13 mouse cellular contexts compared by ENCODE assay signal in genomic region chr17:41505000-41505399, GRCm38 (mm10).
DNase-seq lines count a peak whose midpoint lies in the region; ATAC-seq and TF ChIP-seq lines count a peak whose summit lies in the region.
"Had no signal": no experiment of that assay in that cellular context is flagged by ENCODE, and none has a peak within 500 bp of the region (broad histone marks: within the 10 kb centered on the region; RNA-seq: fewer than 3 reads in every experiment).

No protein-coding gene starts in this region.

- H3K27ac ChIP-seq in intestine, postnatal 0 days (ENCODE audit: low read depth, low read length) = no peak overlapping the region
- no peak overlapping the region for H3K27ac ChIP-seq in intestine, embryonic 15.5 days
- no peak overlapping the region for H3K27ac ChIP-seq in midbrain, postnatal 0 days (ENCODE audit: low read depth, low read length)
- H3K27ac ChIP-seq in midbrain, embryonic 16.5 days (ENCODE audit: low read length) = no peak overlapping the region
- H3K27ac ChIP-seq: embryonic facial prominence, embryonic 12.5 days; heart, adult 2 months; neural tube, embryonic 13.5 days had no signal

- H3K27me3 ChIP-seq in intestine, postnatal 0 days (replicated peaks; ENCODE audit: control insufficient read depth, insufficient read depth, low read length) = no peaks in the 10 kb centered on the region
- H3K27me3 ChIP-seq in intestine, embryonic 15.5 days (replicated peaks) = no peaks in the 10 kb centered on the region
- H3K27me3 ChIP-seq in midbrain, postnatal 0 days (ENCODE audit: insufficient read depth, low read length) = no peaks in the 10 kb centered on the region
- H3K27me3 ChIP-seq in midbrain, embryonic 16.5 days (ENCODE audit: control insufficient read depth, insufficient read depth, low read depth, low read length) = no peaks in the 10 kb centered on the region
- H3K27me3 ChIP-seq: embryonic facial prominence, embryonic 12.5 days; neural tube, embryonic 13.5 days had no signal

- WGBS in intestine, postnatal 0 days = 42% methylated on average over 4 of the region's 4 CpGs
- 47% methylated on average over 4 of the region's 4 CpGs for WGBS in intestine, embryonic 15.5 days
- WGBS in midbrain, postnatal 0 days = 47% methylated on average over 4 of the region's 4 CpGs
- 57% methylated on average over 4 of the region's 4 CpGs for WGBS in midbrain, embryonic 16.5 days

- DNase-seq in cerebellum, adult 18-20 months = peak; percentile 3 to 5
- DNase-seq in cerebellum, adult 11 months = no peak
- peak; percentile 43 for DNase-seq in midbrain, postnatal 0 days (ENCODE audit: low spot score)
- no peak for DNase-seq in gastrocnemius, postnatal 14 days
- no peak for DNase-seq in spleen, postnatal 36 days (ENCODE audit: low spot score in 2 of 2)
- DNase-seq: heart, adult 2 months; kidney, postnatal 25 days; right cerebral cortex, postnatal 25 days had no signal

- no peaks in the 10 kb centered on the region for H3K4me1 ChIP-seq in intestine, postnatal 0 days (replicated peaks; ENCODE audit: control insufficient read depth, insufficient read depth, low read length)
- H3K4me1 ChIP-seq in intestine, embryonic 15.5 days (replicated peaks) = no peaks in the 10 kb centered on the region
- no peaks in the 10 kb centered on the region for H3K4me1 ChIP-seq in midbrain, postnatal 0 days (ENCODE audit: insufficient read depth, low read length)
- H3K4me1 ChIP-seq in midbrain, embryonic 16.5 days (ENCODE audit: control insufficient read depth, insufficient read depth, low read length) = no peaks in the 10 kb centered on the region
- H3K4me1 ChIP-seq: embryonic facial prominence, embryonic 12.5 days; neural tube, embryonic 13.5 days had no signal

- intact Hi-C loops in gastrocnemius, postnatal 14 days (cut with DNase I; ENCODE audit: low total_unique reads) = loop anchor here (10.0 kb wide), 1 partner anchor 1100 kb away; no protein-coding TSS in a partner anchor

- TF ChIP-seq CTCF in intestine, postnatal 0 days (IDR thresholded peaks at IDR 0.05; ENCODE audit: low read depth) = peak; percentile 33
- peak; percentile 47 for TF ChIP-seq CTCF in midbrain, postnatal 0 days (IDR thresholded peaks at IDR 0.05)

- no peaks in the 10 kb centered on the region for H3K9me3 ChIP-seq in intestine, postnatal 0 days (ENCODE audit: control insufficient read depth)
- H3K9me3 ChIP-seq in intestine, embryonic 15.5 days = no peaks in the 10 kb centered on the region
- H3K9me3 ChIP-seq in midbrain, postnatal 0 days (ENCODE audit: low read length) = no peaks in the 10 kb centered on the region
- H3K9me3 ChIP-seq in midbrain, embryonic 16.5 days (replicated peaks; ENCODE audit: control insufficient read depth, low read length, poor library complexity, severe bottlenecking) = no peaks in the 10 kb centered on the region
- H3K9me3 ChIP-seq: embryonic facial prominence, embryonic 12.5 days; neural tube, embryonic 13.5 days had no signal

- no peak overlapping the region for H3K4me3 ChIP-seq in intestine, postnatal 0 days (ENCODE audit: low read depth, low read length)
- H3K4me3 ChIP-seq in intestine, embryonic 15.5 days (replicated peaks) = no peak overlapping the region
- H3K4me3 ChIP-seq in midbrain, postnatal 0 days (ENCODE audit: low read depth, low read length) = no peak overlapping the region
- no peak overlapping the region for H3K4me3 ChIP-seq in midbrain, embryonic 16.5 days (ENCODE audit: low read depth, low read length)
- H3K4me3 ChIP-seq: embryonic facial prominence, embryonic 12.5 days; heart, adult 2 months; neural tube, embryonic 13.5 days had no signal

- ATAC-seq in intestine, postnatal 0 days = no peak
- no peak for ATAC-seq in intestine, embryonic 15.5 days
- ATAC-seq in midbrain, postnatal 0 days (ENCODE audit: low FRiP score) = no peak
- ATAC-seq in midbrain, embryonic 16.5 days = no peak

- no peak overlapping the region for H3K4me2 ChIP-seq in intestine, postnatal 0 days (replicated peaks; ENCODE audit: low read depth)
- no peak overlapping the region for H3K4me2 ChIP-seq in intestine, embryonic 15.5 days (replicated peaks)
- H3K4me2 ChIP-seq in midbrain, postnatal 0 days (ENCODE audit: low read depth, low read length, poor library complexity, severe bottlenecking) = no peak overlapping the region
- H3K4me2 ChIP-seq in midbrain, embryonic 16.5 days (ENCODE audit: low read length) = no peak overlapping the region
- H3K4me2 ChIP-seq: embryonic facial prominence, embryonic 12.5 days; neural tube, embryonic 13.5 days had no signal

- H3K9ac ChIP-seq in intestine, postnatal 0 days (ENCODE audit: low read depth, low read length) = no peak overlapping the region
- no peak overlapping the region for H3K9ac ChIP-seq in intestine, embryonic 15.5 days
- H3K9ac ChIP-seq in midbrain, postnatal 0 days (replicated peaks; ENCODE audit: low read length, poor library complexity, severe bottlenecking) = no peak overlapping the region
- no peak overlapping the region for H3K9ac ChIP-seq in midbrain, embryonic 16.5 days (ENCODE audit: low read depth, low read length)
- H3K9ac ChIP-seq: embryonic facial prominence, embryonic 12.5 days; neural tube, embryonic 13.5 days had no signal

- H3K36me3 ChIP-seq in intestine, postnatal 0 days (ENCODE audit: control insufficient read depth, insufficient read depth) = no peaks in the 10 kb centered on the region
- no peaks in the 10 kb centered on the region for H3K36me3 ChIP-seq in intestine, embryonic 15.5 days
- H3K36me3 ChIP-seq in midbrain, postnatal 0 days (ENCODE audit: insufficient read depth, low read length) = no peaks in the 10 kb centered on the region
- H3K36me3 ChIP-seq in midbrain, embryonic 16.5 days (ENCODE audit: control insufficient read depth, insufficient read depth, low read length) = no peaks in the 10 kb centered on the region
- H3K36me3 ChIP-seq: embryonic facial prominence, embryonic 12.5 days; neural tube, embryonic 13.5 days had no signal

Comparison
In these comparisons a context has a peak if more than half of its experiments do, and no peak if none do; other contexts are left out.
1. DNase-seq: peak in cerebellum, adult 18-20 months (2 of 2) and midbrain, postnatal 0 days (single experiment); none in cerebellum, adult 11 months (single experiment), gastrocnemius, postnatal 14 days (single experiment) and spleen, postnatal 36 days (0 of 2).